In genomic region chrX:104032756-104033155, GRCm38 (mm10) we compare ENCODE assay signal across 10 mouse cellular contexts. TPM values are rescaled to one million over a fixed set of nuclear protein-coding genes. Genes with fewer than 3 reads are reported as not detected.
DNase-seq lines count a peak whose midpoint lies in the region; TF ChIP-seq lines count a peak whose summit lies in the region.
"Had no signal": no experiment of that assay in that cellular context is flagged by ENCODE, and none has a peak within 500 bp of the region (broad histone marks: within the 10 kb centered on the region; RNA-seq: fewer than 3 reads in every experiment).

No protein-coding gene starts in this region.

- intact Hi-C loops in left cerebral cortex, adult 2 months (cut with DNase I): no loop called here

- peak; percentile 29 for DNase-seq in adrenal gland, adult 2 months
- DNase-seq in adrenal gland, adult 18-20 months (ENCODE audit: low spot score in 2 of 2): no peak
- peak in 1 of 2 experiments; percentile 10 for DNase-seq in left cerebral cortex, adult 2 months (ENCODE audit: extremely low spot score in 1 of 2, low spot score in 2 of 2)
- DNase-seq in left cerebral cortex, adult 11 months (ENCODE audit: low spot score): no peak
- peak; percentile 26 for DNase-seq in adipocyte (ENCODE audit: low spot score)
- DNase-seq in splenic B cell, adult 2 months (ENCODE audit: low read depth, low spot score): peak; percentile 1
- no peak for DNase-seq in testis, postnatal 10 days (ENCODE audit: low spot score)
- DNase-seq in Muller cell, postnatal 12 days (ENCODE audit: inconsistent ontology term): no peak
- DNase-seq: cerebellum, adult 11 months had no signal

- no peaks in the 10 kb centered on the region for H3K36me3 ChIP-seq in splenic B cell, adult 2 months (ENCODE audit: control insufficient read depth, insufficient read depth, low read length, poor library complexity, severe bottlenecking)
- H3K36me3 ChIP-seq: liver, embryonic 15.5 days had no signal

- H3K4me3 ChIP-seq in left cerebral cortex, adult 2 months: no peak overlapping the region
- H3K4me3 ChIP-seq: liver, embryonic 15.5 days had no signal

- peak; percentile 36 for TF ChIP-seq CTCF in left cerebral cortex, adult 2 months (IDR thresholded peaks at IDR 0.05)

- H3K27me3 ChIP-seq in splenic B cell, adult 2 months (ENCODE audit: control insufficient read depth, insufficient read depth, low read length, poor library complexity, severe bottlenecking): no peaks in the 10 kb centered on the region

- no peak overlapping the region for H3K27ac ChIP-seq in left cerebral cortex, adult 2 months
- H3K27ac ChIP-seq: liver, embryonic 15.5 days had no signal

RNA-seq across cellular contexts. Expression of gene Rlim, which starts 51.7 kb away (rescaled TPM):
- 10 to 100 TPM; 49.1 to 55.4 TPM for total RNA-seq in adrenal gland, adult 2 months (2021)
- polyA plus RNA-seq in adrenal gland, adult 2 months (2012; rRNA removed): 0.99 and 1.3 TPM in 2 replicates
- total RNA-seq in adrenal gland, adult 18-20 months (2021): 10 to 100 TPM; 51.9 to 61.2 TPM
- 10 to 100 TPM; 45.9 to 50.9 TPM for total RNA-seq in left cerebral cortex, adult 2 months (2021)

Comparison
In these comparisons a context has a peak if more than half of its experiments do, and no peak if none do; other contexts are left out.
1. DNase-seq: peak in adrenal gland, adult 2 months (single experiment), adipocyte (single experiment) and splenic B cell, adult 2 months (single experiment); none in adrenal gland, adult 18-20 months (0 of 2), left cerebral cortex, adult 11 months (single experiment), testis, postnatal 10 days (single experiment) and Muller cell, postnatal 12 days (single experiment).